Comparison of ENCODE assay signal across 28 mouse cellular contexts in genomic region chr7:105547970-105548369, GRCm38 (mm10). TPM values are rescaled to one million over a fixed set of nuclear protein-coding genes. Genes with fewer than 3 reads are reported as not detected.
DNase-seq lines count a peak whose midpoint lies in the region; ATAC-seq and TF ChIP-seq lines count a peak whose summit lies in the region.
"Had no signal": no experiment of that assay in that cellular context is flagged by ENCODE, and none has a peak within 500 bp of the region (broad histone marks: within the 10 kb centered on the region; RNA-seq: fewer than 3 reads in every experiment).

No protein-coding gene starts in this region.

- 57% methylated on average over 7 of the region's 7 CpGs for WGBS in lung, embryonic 14.5 days
- WGBS in stomach, embryonic 14.5 days: 74% methylated on average over 7 of the region's 7 CpGs

- no peak overlapping the region for H3K4me3 ChIP-seq in lung, embryonic 14.5 days (ENCODE audit: low read depth, low read length)
- H3K4me3 ChIP-seq in megakaryocyte, embryonic 14.5 days (replicated peaks): peak overlapping the region; percentile 24
- no peak overlapping the region for H3K4me3 ChIP-seq in stomach, embryonic 14.5 days (ENCODE audit: low read depth, low read length)
- H3K4me3 ChIP-seq: embryonic facial prominence, embryonic 10.5 days; embryonic facial prominence, embryonic 13.5 days; erythroblast, embryonic 14.5 days; forebrain, embryonic 12.5 days; forebrain, embryonic 15.5 days; heart, embryonic 12.5 days; heart, embryonic 15.5 days; hindbrain, embryonic 10.5 days; hindbrain, embryonic 13.5 days had no signal

- no peak for TF ChIP-seq CTCF in lung, embryonic 14.5 days (IDR thresholded peaks at IDR 0.05; ENCODE audit: low read depth)

- peak; percentile 58; the same call in 1 of the 2 replicates for ATAC-seq in lung, embryonic 14.5 days (ENCODE audit: insufficient read depth)
- ATAC-seq in megakaryocyte, adult 5-6 weeks (ENCODE audit: poor library complexity, severe bottlenecking): no peak
- 0 out of 2 replicates have a peak, but pooled peaks have one; percentile 18 for ATAC-seq in stomach, embryonic 14.5 days (ENCODE audit: insufficient number of reproducible peaks, insufficient read depth, low FRiP score, low read depth)
- ATAC-seq: activated CD4-positive, CD25-positive, alpha-beta regulatory T cell, adult 4 months; forebrain, embryonic 15.5 days; hindbrain, embryonic 16.5 days had no signal

- no peaks in the 10 kb centered on the region for H3K4me1 ChIP-seq in lung, embryonic 14.5 days (ENCODE audit: insufficient read depth)
- peaks cover 9% of the 10 kb centered on the region for H3K4me1 ChIP-seq in megakaryocyte, embryonic 14.5 days
- no peaks in the 10 kb centered on the region for H3K4me1 ChIP-seq in stomach, embryonic 14.5 days (ENCODE audit: control insufficient read depth, insufficient read depth, low read length)
- H3K4me1 ChIP-seq: embryonic facial prominence, embryonic 13.5 days; forebrain, embryonic 12.5 days; forebrain, embryonic 15.5 days; heart, embryonic 12.5 days; heart, embryonic 15.5 days; hindbrain, embryonic 10.5 days; hindbrain, embryonic 13.5 days had no signal

- no peaks in the 10 kb centered on the region for H3K36me3 ChIP-seq in lung, embryonic 14.5 days (ENCODE audit: insufficient read depth)
- H3K36me3 ChIP-seq in megakaryocyte, embryonic 14.5 days (replicated peaks; ENCODE audit: low read length): no peaks in the 10 kb centered on the region
- H3K36me3 ChIP-seq in stomach, embryonic 14.5 days (ENCODE audit: control insufficient read depth, insufficient read depth, low read length): no peaks in the 10 kb centered on the region
- H3K36me3 ChIP-seq: embryonic facial prominence, embryonic 10.5 days; embryonic facial prominence, embryonic 13.5 days; forebrain, embryonic 12.5 days; forebrain, embryonic 15.5 days; heart, embryonic 12.5 days; heart, embryonic 15.5 days; hindbrain, embryonic 10.5 days; hindbrain, embryonic 13.5 days had no signal

- H3K9me3 ChIP-seq in lung, embryonic 14.5 days (ENCODE audit: low read depth, low read length): no peaks in the 10 kb centered on the region
- H3K9me3 ChIP-seq in megakaryocyte, embryonic 14.5 days: no peaks in the 10 kb centered on the region
- no peaks in the 10 kb centered on the region for H3K9me3 ChIP-seq in stomach, embryonic 14.5 days (ENCODE audit: control insufficient read depth, low read depth, low read length)
- H3K9me3 ChIP-seq: embryonic facial prominence, embryonic 10.5 days; embryonic facial prominence, embryonic 13.5 days; forebrain, embryonic 12.5 days; forebrain, embryonic 15.5 days; heart, embryonic 12.5 days; heart, embryonic 15.5 days; hindbrain, embryonic 10.5 days; hindbrain, embryonic 13.5 days had no signal

- DNase-seq in lung, embryonic 14.5 days: peak; percentile 19
- no peak for DNase-seq in lung, postnatal 25 days (ENCODE audit: low spot score)
- no peak for DNase-seq in ovary, postnatal 36 days (ENCODE audit: low spot score)
- DNase-seq: adrenal gland, adult 8-10 months; adrenal gland, postnatal 25 days; cerebellum, adult 11-12 months; cerebellum, adult 8-10 months; cerebellum, postnatal 36 days; embryo, embryonic 11 days; gastrocnemius, postnatal 10 days; gastrocnemius, postnatal 36 days; heart, postnatal 10 days; heart, postnatal 36 days had no signal

- H3K27me3 ChIP-seq in lung, embryonic 14.5 days (ENCODE audit: insufficient read depth, low read length): no peaks in the 10 kb centered on the region
- peaks cover 6% of the 10 kb centered on the region for H3K27me3 ChIP-seq in megakaryocyte, embryonic 14.5 days (replicated peaks)
- H3K27me3 ChIP-seq in stomach, embryonic 14.5 days (ENCODE audit: control insufficient read depth, insufficient read depth, low read length): no peaks in the 10 kb centered on the region
- H3K27me3 ChIP-seq: embryonic facial prominence, embryonic 13.5 days; forebrain, embryonic 12.5 days; forebrain, embryonic 15.5 days; heart, embryonic 12.5 days; heart, embryonic 15.5 days; hindbrain, embryonic 13.5 days had no signal

- no peak overlapping the region for H3K9ac ChIP-seq in lung, embryonic 14.5 days
- H3K9ac ChIP-seq in stomach, embryonic 14.5 days (replicated peaks; ENCODE audit: low read depth, low read length): no peak overlapping the region
- H3K9ac ChIP-seq: embryonic facial prominence, embryonic 13.5 days; forebrain, embryonic 12.5 days; forebrain, embryonic 15.5 days; heart, embryonic 12.5 days; heart, embryonic 15.5 days; hindbrain, embryonic 13.5 days had no signal

- no peak overlapping the region for H3K27ac ChIP-seq in lung, embryonic 14.5 days (ENCODE audit: low read depth)
- H3K27ac ChIP-seq in stomach, embryonic 14.5 days (ENCODE audit: low read length): no peak overlapping the region
- H3K27ac ChIP-seq: embryonic facial prominence, embryonic 10.5 days; embryonic facial prominence, embryonic 13.5 days; forebrain, embryonic 12.5 days; forebrain, embryonic 15.5 days; heart, embryonic 15.5 days; hindbrain, embryonic 10.5 days; hindbrain, embryonic 13.5 days had no signal

- no peak overlapping the region for H3K4me2 ChIP-seq in lung, embryonic 14.5 days
- no peak overlapping the region for H3K4me2 ChIP-seq in stomach, embryonic 14.5 days (replicated peaks; ENCODE audit: low read depth, low read length)
- H3K4me2 ChIP-seq: embryonic facial prominence, embryonic 13.5 days; forebrain, embryonic 12.5 days; forebrain, embryonic 15.5 days; heart, embryonic 12.5 days; heart, embryonic 15.5 days; hindbrain, embryonic 13.5 days had no signal

RNA-seq across cellular contexts. Expression of gene Smpd1, which starts 6.2 kb away (rescaled TPM):
- 38.7 and 38.9 TPM in 2 replicates for polyA plus RNA-seq in lung, embryonic 14.5 days (2014; fragmentation: Nextera tagmentation; extraction: Ambion mirVana)
- 33.2 and 48.4 TPM in 2 replicates for polyA plus RNA-seq in megakaryocyte, embryonic 14.5 days (2012; ENCODE audit: insufficient read depth, low replicate concordance)
- 25.8 and 26.1 TPM in 2 replicates for total RNA-seq in megakaryocyte, adult 5-6 weeks (2015)
- total RNA-seq in megakaryocyte, adult 5-6 weeks (2017): 24.7 and 33.3 TPM in 2 replicates
- polyA plus RNA-seq in stomach, embryonic 14.5 days (2014; fragmentation: Nextera tagmentation; extraction: Ambion mirVana): 40.4 and 40.6 TPM in 2 replicates

RNA-seq across cellular contexts. Expression of gene Apbb1, which starts 33.5 kb away (rescaled TPM):
- 36.6 and 37.6 TPM in 2 replicates for polyA plus RNA-seq in lung, embryonic 14.5 days (2014; fragmentation: Nextera tagmentation; extraction: Ambion mirVana)
- 4.3 and 6.3 TPM in 2 replicates for polyA plus RNA-seq in megakaryocyte, embryonic 14.5 days (2012; ENCODE audit: insufficient read depth, low replicate concordance)
- total RNA-seq in megakaryocyte, adult 5-6 weeks (2015): 1.6 and 1.9 TPM in 2 replicates
- 3.7 and 9.5 TPM in 2 replicates for total RNA-seq in megakaryocyte, adult 5-6 weeks (2017)
- polyA plus RNA-seq in stomach, embryonic 14.5 days (2014; fragmentation: Nextera tagmentation; extraction: Ambion mirVana): 41.8 and 47.2 TPM in 2 replicates

RNA-seq across cellular contexts. Expression of gene Hpx, which starts 52.0 kb away (rescaled TPM):
- 0.57 and 0.59 TPM in 2 replicates for polyA plus RNA-seq in lung, embryonic 14.5 days (2014; fragmentation: Nextera tagmentation; extraction: Ambion mirVana)
- polyA plus RNA-seq in megakaryocyte, embryonic 14.5 days (2012; ENCODE audit: insufficient read depth, low replicate concordance): not detected in 2 replicates
- total RNA-seq in megakaryocyte, adult 5-6 weeks (2015): not detected in 2 replicates
- 0.29 TPM in 1 of 2 replicates, not detected in the other for total RNA-seq in megakaryocyte, adult 5-6 weeks (2017)
- 0.38 and 0.46 TPM in 2 replicates for polyA plus RNA-seq in stomach, embryonic 14.5 days (2014; fragmentation: Nextera tagmentation; extraction: Ambion mirVana)
- total RNA-seq: granulocyte monocyte progenitor cell, adult 5-6 weeks; heart, postnatal 36 days had no signal
- polyA plus RNA-seq: activated CD4-positive, CD25-positive, alpha-beta regulatory T cell, adult 4 months; erythroblast, embryonic 14.5 days had no signal
